Mouse (Mus musculus) G1E (cell line): ENCODE results near the gene Gm9044. TPM values are rescaled to one million over a fixed set of nuclear protein-coding genes. Genes with fewer than 3 reads are reported as not detected.
A peak's percentile ranks its signal among the peaks of the same experiment; 100 is the strongest.
"Not testable (repeated sequence)": the region's sequence is repeated elsewhere in the genome, so short reads cannot be mapped to it uniquely, and the experiment has no call there.

Experiments used
- ATAC-seq: 2 replicates; pipeline ENCODE4 v1.8.0; 2016; ENCODE audit warnings: mild to moderate bottlenecking; ENCODE audit not compliant: insufficient number of reproducible peaks, poor library complexity, low FRiP score, severe bottlenecking; ENCODE audit errors: extremely low read depth
- DNase-seq: peaks from one replicate; pipeline ENCODE4 v3.0.0; 2012; ENCODE audit warnings: low spot score
- H3K27me3 ChIP-seq: 2 replicates; pipeline ENCODE4 v1.6.1; 2012; ENCODE audit warnings: mild to moderate bottlenecking, low read length, inconsistent platforms; ENCODE audit not compliant: insufficient read depth
- H3K36me3 ChIP-seq: replicated peaks from 2 replicates; pipeline ENCODE3; 2012; ENCODE audit warnings: mild to moderate bottlenecking, inconsistent platforms
- H3K4me1 ChIP-seq: 2 replicates; pipeline ENCODE4 v1.6.1; 2012; ENCODE audit warnings: low read depth, low read length, inconsistent platforms, mixed read lengths; ENCODE audit not compliant: insufficient read depth
- H3K4me3 ChIP-seq: 2 replicates; pipeline ENCODE4 v1.5.1; 2012; ENCODE audit warnings: low read depth, mild to moderate bottlenecking, inconsistent platforms, low read length, moderate library complexity, mixed read lengths
- H3K9me3 ChIP-seq: replicated peaks from 2 replicates; pipeline ENCODE4 v1.6.1; 2012; ENCODE audit warnings: inconsistent platforms
- CTCF ChIP-seq: IDR thresholded peaks from 2 replicates; pipeline ENCODE4 v1.5.1; 2012; ENCODE audit warnings: low read depth, low read length, inconsistent platforms, mixed read lengths
- GATA1 ChIP-seq: IDR thresholded peaks from 2 replicates; pipeline ENCODE4 v1.6.1; 2012; ENCODE audit warnings: borderline replicate concordance, low read length, inconsistent platforms, mixed read lengths
- GATA2 ChIP-seq: IDR thresholded peaks from 2 replicates; pipeline ENCODE4 v1.6.1; 2012; ENCODE audit warnings: low read depth, low read length, inconsistent platforms, borderline replicate concordance
- POLR2AphosphoS5 ChIP-seq: IDR thresholded peaks from 2 replicates; pipeline ENCODE4 v1.6.1; 2012; ENCODE audit warnings: low read depth, low read length, inconsistent platforms; ENCODE audit not compliant: insufficient replicate concordance
- TAL1 ChIP-seq: conservative IDR thresholded peaks from 2 replicates; pipeline ENCODE4 v1.6.1; 2012; ENCODE audit warnings: low read depth, low read length, inconsistent platforms, mixed read lengths
- polyA plus RNA-seq: library from polyadenylated mRNA; stranded (reverse); fragments of >175 nt; gene quantifications from 2 replicates; pipeline ENCODE4 v1.2.3, GENCODE M21; 2012
- total RNA-seq, 2 experiments: library from RNA; stranded (forward) in 1 of 2; stranded (reverse) in 1 of 2; fragments of 200-1000 nt in 1 of 2; fragments of >200 nt in 1 of 2; fragmentation: Nextera tagmentation in 1 of 2; gene quantifications; 2 replicates each; pipeline ENCODE4 v1.2.3; 2014 to 2017

Gene Gm9044
- not detected in 2 replicates for total RNA-seq (2014; fragmentation: Nextera tagmentation)
- 0.05 and 0.12 TPM in 2 replicates for total RNA-seq (2017)
- not detected in 2 replicates for polyA plus RNA-seq

DNA sequence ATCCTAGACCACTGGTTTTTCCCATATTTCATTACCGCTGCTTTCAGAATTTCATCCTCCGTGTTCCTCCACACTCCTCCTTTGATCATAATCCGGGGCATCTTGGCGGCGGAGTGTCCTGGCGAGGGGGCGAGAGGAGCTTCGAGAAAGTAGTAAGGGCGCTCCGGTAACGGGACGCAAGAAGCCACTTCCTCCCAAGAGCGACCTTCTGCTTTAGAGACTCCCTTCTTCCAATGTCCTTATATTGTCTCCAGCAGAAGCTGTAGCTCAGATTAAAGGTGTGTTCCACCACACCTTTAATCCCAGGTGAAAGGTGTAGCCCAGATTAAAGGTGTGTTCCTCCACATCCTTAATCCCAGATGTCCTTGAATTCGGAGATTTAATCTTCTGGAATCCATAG is at the start of gene Gm9044:
Gm9044 (minus strand) TSS at position 101 of the 400 bp plus-strand sequence.
- H3K27me3 ChIP-seq, H3K36me3 ChIP-seq, H3K4me3 ChIP-seq, H3K9me3 ChIP-seq, ATAC-seq, DNase-seq, H3K4me1 ChIP-seq: not testable (repeated sequence)

DNA sequence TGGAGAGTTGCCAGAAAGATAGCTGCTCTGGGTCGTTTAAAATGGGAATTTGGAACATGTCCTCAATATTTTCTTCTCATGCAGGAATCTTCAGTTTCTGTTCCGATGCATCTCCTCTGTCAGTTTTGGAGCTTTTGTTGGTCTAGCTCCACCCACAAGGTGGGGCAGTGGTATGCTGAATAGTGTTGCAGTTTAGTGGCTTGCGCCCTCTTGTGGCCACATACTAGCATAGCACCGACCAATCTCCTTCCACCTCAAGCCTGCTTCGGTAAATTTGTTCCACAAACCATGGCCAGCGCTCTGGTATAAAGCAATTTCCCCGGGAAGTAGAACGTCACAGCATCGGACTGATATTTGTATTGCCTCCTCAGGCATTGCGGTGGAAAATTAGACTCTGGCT is 38.2 kb upstream of the Gm9044 start:
- H3K27me3 ChIP-seq: no peaks in the 10 kb centered on the region
- peak; percentile 54; the same call in 1 of the 2 replicates for ATAC-seq
- peak; percentile 74 for TF ChIP-seq CTCF
- no peak for TF ChIP-seq GATA1
- no peaks in the 10 kb centered on the region for H3K36me3 ChIP-seq
- H3K9me3 ChIP-seq: peaks cover 22% of the 10 kb centered on the region
- H3K4me1 ChIP-seq: no peaks in the 10 kb centered on the region
- H3K4me3 ChIP-seq: no peak overlapping the region
- DNase-seq: peak; percentile 3

DNA sequence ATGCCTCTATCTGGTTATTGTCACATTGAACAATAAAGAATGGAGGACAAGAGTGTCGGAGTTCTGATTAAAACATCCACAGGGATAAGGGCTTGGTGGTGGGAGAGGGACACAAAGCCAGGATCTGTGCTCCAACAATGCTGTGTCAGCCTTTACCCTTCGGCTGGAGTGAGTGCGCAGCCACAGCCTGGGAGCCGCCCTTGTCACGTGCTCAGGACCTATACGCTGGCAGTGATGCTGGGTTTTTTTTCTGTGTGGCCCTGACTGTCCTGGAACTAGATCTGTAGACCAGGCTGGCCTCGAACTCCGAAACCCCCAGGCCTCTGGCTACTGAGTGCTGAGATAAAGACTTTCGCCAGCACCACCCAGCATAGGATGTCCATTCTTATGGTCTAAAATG is 37.3 kb upstream of the Gm9044 start:
- Histone ChIP-seq H3K4me1 (no peaks in the 10 kb centered on the region), H3K9me3 (peaks cover 24% of the 10 kb centered on the region; the same call in 1 of the 2 replicates), H3K36me3 (no peaks in the 10 kb centered on the region), H3K27me3 (no peaks in the 10 kb centered on the region), H3K4me3 (no peak overlapping the region)
- TF ChIP-seq CTCF (no peak), TAL1 (no peak), GATA2 (no peak), POLR2AphosphoS5 (no peak), GATA1 (no peak)
- ATAC-seq (no peak), DNase-seq (no peak)

DNA sequence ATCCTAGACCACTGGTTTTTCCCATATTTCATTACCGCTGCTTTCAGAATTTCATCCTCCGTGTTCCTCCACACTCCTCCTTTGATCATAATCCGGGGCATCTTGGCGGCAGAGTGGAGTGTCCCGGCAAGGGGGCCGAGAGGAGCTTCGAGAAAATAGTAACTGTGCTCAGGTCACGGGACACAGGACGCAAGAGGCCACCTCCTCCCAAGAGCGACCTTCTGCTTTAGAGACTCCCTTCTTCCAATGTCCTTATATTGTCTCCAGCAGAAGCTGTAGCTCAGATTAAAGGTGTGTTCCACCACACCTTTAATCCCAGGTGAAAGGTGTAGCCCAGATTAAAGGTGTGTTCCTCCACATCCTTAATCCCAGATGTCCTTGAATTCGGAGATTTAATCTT is 21.8 kb upstream of the Gm9044 start, which contains the start of gene Gm9049:
Gm9049 (minus strand) TSS at position 101 of the 400 bp plus-strand sequence.
- not testable (repeated sequence) for H3K36me3 ChIP-seq, H3K4me1 ChIP-seq, ATAC-seq, DNase-seq, H3K27me3 ChIP-seq, H3K4me3 ChIP-seq
- peaks cover 10% of the 10 kb centered on the region for H3K9me3 ChIP-seq

DNA sequence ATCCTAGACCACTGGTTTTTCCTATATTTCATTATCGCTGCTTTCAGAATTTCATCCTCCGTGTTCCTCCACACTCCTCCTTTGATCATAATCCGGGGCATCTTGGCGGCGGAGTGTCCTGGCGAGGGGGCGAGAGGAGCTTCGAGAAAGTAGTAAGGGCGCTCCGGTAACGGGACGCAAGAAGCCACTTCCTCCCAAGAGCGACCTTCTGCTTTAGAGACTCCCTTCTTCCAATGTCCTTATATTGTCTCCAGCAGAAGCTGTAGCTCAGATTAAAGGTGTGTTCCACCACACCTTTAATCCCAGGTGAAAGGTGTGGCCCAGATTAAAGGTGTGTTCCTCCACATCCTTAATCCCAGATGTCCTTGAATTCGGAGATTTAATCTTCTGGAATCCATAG is 16.4 kb upstream of the Gm9044 start, which contains the start of gene Gm9048:
Gm9048 (minus strand) TSS at position 101 of the 400 bp plus-strand sequence.
- not testable (repeated sequence) for DNase-seq, H3K4me1 ChIP-seq, H3K27me3 ChIP-seq, H3K4me3 ChIP-seq, ATAC-seq, H3K9me3 ChIP-seq, H3K36me3 ChIP-seq

DNA sequence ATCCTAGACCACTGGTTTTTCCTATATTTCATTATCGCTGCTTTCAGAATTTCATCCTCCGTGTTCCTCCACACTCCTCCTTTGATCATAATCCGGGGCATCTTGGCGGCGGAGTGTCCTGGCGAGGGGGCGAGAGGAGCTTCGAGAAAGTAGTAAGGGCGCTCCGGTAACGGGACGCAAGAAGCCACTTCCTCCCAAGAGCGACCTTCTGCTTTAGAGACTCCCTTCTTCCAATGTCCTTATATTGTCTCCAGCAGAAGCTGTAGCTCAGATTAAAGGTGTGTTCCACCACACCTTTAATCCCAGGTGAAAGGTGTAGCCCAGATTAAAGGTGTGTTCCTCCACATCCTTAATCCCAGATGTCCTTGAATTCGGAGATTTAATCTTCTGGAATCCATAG is 10.9 kb upstream of the Gm9044 start, which contains the start of gene Gm9046:
Gm9046 (minus strand) TSS at position 101 of the 400 bp plus-strand sequence.
- H3K4me1 ChIP-seq, ATAC-seq, H3K9me3 ChIP-seq, H3K27me3 ChIP-seq, H3K36me3 ChIP-seq, DNase-seq, H3K4me3 ChIP-seq: not testable (repeated sequence)

DNA sequence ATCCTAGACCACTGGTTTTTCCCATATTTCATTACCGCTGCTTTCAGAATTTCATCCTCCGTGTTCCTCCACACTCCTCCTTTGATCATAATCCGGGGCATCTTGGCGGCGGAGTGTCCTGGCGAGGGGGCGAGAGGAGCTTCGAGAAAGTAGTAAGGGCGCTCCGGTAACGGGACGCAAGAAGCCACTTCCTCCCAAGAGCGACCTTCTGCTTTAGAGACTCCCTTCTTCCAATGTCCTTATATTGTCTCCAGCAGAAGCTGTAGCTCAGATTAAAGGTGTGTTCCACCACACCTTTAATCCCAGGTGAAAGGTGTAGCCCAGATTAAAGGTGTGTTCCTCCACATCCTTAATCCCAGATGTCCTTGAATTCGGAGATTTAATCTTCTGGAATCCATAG is 5.5 kb upstream of the Gm9044 start, which contains the start of gene Gm9045:
Gm9045 (minus strand) TSS at position 101 of the 400 bp plus-strand sequence.
- not testable (repeated sequence) for DNase-seq, ATAC-seq, H3K27me3 ChIP-seq, H3K36me3 ChIP-seq, H3K9me3 ChIP-seq, H3K4me1 ChIP-seq, H3K4me3 ChIP-seq

DNA sequence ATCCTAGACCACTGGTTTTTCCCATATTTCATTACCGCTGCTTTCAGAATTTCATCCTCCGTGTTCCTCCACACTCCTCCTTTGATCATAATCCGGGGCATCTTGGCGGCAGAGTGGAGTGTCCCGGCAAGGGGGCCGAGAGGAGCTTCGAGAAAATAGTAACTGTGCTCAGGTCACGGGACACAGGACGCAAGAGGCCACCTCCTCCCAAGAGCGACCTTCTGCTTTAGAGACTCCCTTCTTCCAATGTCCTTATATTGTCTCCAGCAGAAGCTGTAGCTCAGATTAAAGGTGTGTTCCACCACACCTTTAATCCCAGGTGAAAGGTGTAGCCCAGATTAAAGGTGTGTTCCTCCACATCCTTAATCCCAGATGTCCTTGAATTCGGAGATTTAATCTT is 5.3 kb downstream of the Gm9044 start, which contains the start of gene Gm9040:
Gm9040 (minus strand) TSS at position 101 of the 400 bp plus-strand sequence.
- not testable (repeated sequence) for H3K4me3 ChIP-seq, H3K9me3 ChIP-seq, H3K36me3 ChIP-seq, H3K27me3 ChIP-seq, DNase-seq, ATAC-seq, H3K4me1 ChIP-seq
